Mouse (Mus musculus): ENCODE results near the gene Upk2.
A peak's percentile ranks its signal among the peaks of the same experiment; 100 is the strongest.

Gene Upk2

GRCm38 (mm10) chr9:44488416-44488815, 33.6 kb upstream of the Upk2 start:
- DNase-seq (ENCODE audit: low spot score), result peak; percentile 25

GRCm38 (mm10) chr9:44487441-44487840, 32.7 kb upstream of the Upk2 start:
- peak; percentile 57 for DNase-seq (ENCODE audit: low spot score)

GRCm38 (mm10) chr9:44486741-44487421, 32.1 kb upstream of the Upk2 start:
- DNase-seq (ENCODE audit: low spot score), result peak; percentile 36

- DNase-seq (ENCODE audit: low spot score), result peak; percentile 52
Observed at GRCm38 (mm10) chr9:44486335-44486734, 31.6 kb upstream of the Upk2 start.

DNA sequence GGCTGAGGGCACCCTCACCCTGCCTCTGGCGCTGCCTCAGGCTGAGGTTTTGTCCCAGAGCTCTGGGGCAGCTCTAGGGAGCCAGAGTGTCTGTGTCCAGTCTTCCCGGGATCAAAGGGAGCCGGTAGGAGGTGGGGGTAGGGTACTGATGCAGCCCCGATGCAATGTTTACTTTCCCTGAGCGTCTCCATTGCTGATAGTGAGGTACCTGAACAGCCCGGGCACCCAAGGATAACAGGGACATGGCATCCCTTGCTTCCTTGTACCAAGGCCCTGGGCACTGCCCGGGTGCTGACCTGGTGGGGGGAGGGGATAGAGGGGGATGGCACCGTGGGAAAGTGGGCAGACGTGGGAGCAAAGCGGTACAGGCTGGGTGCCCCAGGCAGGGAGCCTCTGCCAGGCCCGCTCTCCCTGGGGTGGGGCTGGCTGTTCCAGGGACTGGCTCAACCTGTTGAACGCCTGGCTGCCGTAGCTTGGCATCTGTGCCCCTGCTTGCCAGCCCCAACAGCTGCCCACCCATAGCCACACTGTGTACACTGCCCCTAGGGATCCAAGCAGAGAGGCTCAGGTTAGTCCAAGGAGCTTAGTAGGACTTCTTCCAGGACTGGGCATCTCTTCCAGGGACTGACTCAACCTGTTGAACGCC, 30.9 kb upstream of the Upk2 start:
- no peak for DNase-seq (ENCODE audit: low spot score)

- no peak for DNase-seq (ENCODE audit: low spot score)
Observed at GRCm38 (mm10) chr9:44485105-44485515, 30.3 kb upstream of the Upk2 start.

- DNase-seq (ENCODE audit: low spot score), result no peak
Observed at GRCm38 (mm10) chr9:44484311-44485104, 29.7 kb upstream of the Upk2 start.

DNA sequence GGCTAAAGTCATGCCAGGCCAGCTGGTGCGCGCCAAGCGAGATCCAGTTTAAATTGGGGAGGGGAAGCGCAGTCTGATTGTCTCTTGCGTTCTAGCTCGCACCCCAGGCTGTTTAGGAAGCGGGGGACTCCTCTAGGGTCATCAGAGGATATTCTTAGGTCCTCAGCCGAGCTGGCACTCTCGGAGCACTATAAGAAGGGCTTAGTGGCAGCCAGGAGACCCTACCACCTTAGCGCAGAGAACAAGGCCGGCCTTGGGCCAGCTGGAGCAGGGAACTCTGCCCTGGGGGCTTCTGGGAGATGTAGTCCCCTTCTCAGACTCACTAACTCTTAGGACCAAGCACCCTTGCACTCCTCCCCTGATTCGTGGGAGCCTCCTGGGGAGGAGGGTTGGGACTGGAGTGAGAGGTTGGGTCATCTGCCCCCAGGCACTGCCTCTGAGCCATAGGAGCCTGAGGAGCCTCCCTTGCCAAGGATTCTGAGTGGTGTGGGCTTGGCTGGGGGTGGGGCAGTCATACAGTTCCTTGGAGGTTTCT, 28.8 kb upstream of the Upk2 start:
- DNase-seq (ENCODE audit: low spot score), result peak; percentile 53

DNA sequence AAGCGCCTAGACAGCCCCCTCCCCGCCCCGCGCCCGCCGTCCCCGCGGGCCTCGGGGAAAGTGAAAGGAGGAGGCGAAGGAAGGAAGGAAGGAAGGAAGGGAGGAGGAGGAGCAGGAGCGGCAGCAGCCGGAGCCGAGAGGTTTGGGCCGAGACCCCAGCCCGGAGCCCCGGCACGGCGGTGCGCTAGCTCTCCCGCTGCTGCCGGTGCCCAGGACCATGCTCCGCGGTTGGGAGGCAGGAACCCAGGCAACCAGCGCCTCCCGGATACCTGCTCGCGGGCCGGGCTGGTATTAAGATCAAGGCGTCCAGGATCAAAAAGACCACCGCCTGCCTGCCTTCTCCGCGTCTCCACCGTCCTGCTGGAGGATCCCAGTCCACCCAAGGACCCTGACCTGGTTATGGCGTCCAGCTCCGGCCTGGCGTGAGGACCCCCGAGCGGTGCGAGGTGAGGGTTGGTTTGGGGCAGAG, 28.3 kb upstream of the Upk2 start:
- no peak for DNase-seq (ENCODE audit: low spot score)

- peak; percentile 93 for DNase-seq (ENCODE audit: low spot score)
Observed at GRCm38 (mm10) chr9:44482552-44482951, 27.8 kb upstream of the Upk2 start, which contains the start of gene Bcl9l. Gene Bcl9l, plus strand, starts transcription at chr9:44482825.

GRCm38 (mm10) chr9:44482112-44482511, 27.3 kb upstream of the Upk2 start:
- DNase-seq (ENCODE audit: low spot score), result no peak

- DNase-seq (ENCODE audit: low spot score), result peak; percentile 83
Observed at GRCm38 (mm10) chr9:44479628-44480428, 25.1 kb upstream of the Upk2 start.

DNA sequence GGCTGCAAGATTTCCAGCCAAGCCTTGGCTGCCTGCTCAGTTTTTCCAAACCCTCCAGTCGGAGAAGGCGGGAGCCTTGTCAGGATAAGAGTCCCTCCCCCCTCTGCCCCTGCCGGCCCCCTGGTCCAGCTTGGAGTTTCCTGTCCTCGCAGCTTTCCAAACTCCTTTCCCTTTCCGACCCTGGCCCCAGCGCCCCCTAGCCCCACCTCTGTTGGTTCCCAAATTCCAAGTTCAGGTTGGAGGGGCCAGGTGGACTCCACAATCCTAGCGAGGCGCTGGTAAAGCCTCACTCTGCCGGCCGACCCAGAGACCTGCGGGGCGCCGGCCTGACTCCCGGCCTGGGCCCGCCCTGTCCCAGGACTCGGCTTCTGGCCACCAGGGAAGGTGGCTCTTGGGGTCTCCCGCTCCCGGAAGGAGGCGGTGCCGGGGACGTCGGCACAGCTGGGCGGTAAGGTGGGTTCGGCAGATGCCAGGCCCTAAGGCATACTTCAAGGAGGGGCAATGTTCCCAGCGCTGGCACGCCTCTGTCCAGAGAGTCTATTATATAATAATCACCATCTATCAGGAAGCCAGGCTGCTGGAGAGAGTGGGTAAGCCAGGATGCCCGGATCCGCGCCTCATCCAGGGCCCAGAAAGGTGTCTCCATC, 24.3 kb upstream of the Upk2 start:
- DNase-seq (ENCODE audit: low spot score), result peak; percentile 63

DNA sequence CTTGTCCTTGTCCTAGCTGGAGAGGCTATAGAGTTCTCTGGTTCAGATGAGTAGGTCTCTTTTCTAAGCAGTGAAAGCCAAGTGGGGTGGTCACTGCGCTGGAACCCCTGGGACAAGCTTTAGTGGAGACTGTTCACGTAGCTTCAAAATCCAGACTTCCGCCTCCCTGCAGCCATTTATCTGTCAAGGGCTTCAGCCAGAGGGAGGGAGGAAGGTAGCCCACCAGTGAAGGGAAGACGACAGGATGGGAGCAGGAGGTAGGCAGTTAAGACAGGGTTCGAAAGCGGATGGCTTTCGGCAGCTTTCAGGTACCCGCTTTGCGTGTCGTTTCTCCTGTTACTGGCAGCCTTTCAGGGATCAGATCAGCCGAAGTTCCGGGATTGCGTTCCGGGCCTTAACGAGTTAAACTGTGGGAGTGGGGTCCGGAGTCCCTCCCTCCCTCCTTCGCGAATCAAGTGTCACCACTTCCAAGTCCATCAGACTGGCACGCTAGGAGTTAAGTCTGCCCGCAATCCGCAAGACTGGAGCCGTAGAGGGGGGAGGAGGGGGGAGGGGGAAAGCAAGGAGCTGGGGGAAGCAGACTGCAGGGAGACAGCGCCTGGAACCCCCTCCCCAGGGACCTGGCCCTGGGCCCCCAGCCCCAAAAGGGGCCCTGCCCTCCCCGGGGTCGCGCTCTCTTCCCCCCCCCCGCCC, 23.6 kb upstream of the Upk2 start:
- DNase-seq (ENCODE audit: low spot score), result peak; percentile 67

DNA sequence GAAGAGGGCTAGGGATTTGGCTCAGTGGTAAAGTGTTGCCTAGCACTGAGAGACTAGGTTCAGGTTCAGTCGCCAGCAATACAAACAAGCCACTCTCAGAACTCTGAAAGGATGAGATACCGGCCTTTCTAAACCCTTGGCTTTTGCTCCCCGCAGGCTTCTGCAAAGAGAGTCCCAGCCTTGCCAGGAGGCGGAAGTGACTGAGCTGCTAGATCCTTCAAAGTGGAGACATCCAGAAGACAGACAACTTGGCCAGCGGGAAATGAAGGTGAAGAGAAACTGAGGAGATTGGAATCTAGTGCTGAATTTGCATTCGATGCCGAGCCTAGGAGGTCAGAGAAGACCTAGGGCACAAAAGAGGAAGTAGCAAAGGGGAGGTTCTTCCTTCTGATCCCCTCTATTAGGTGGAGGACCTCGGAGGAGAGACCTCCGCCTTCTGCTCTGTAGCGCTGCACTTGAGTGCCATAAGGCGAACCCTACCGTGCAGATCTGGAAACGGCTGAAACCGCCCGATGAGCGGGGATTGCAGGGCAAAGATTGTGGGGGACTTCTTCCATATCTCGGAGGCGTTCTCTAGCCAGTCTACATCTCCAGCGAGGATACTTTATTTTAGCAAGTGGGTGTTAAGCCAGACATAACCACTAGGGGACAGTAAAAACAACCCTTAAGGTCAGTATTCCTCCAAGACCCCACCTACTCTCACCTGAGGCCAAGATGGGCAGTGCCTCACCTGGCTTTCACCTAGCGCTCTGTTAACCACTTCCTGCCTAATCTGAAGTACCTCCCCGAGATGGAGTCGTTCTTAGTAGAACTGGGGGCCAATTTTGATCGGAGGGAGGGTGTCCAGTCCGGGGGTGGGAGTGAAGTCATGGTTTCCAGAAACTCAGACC, 22.8 kb upstream of the Upk2 start:
- peak; percentile 37 for DNase-seq (ENCODE audit: low spot score)

DNA sequence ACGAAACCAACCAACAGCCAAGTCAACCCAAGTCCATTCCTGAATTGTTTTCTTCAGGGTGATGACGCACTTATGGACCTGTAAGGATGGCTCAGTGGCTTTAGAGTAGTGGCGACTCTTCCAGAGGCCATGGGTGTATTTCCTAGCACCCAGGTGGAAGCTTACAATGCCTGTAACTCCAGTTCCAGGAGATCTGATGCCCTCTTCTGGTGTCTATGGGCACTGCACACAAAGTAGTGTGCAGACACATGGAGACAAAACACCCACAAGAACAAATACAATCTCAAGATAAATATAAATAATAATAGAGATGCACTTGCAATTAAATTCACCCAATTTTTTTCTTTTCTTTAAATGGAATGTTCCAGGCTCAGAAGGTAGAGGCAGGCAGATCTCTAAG, 21.2 kb upstream of the Upk2 start:
- DNase-seq (ENCODE audit: low spot score), result no peak

DNA sequence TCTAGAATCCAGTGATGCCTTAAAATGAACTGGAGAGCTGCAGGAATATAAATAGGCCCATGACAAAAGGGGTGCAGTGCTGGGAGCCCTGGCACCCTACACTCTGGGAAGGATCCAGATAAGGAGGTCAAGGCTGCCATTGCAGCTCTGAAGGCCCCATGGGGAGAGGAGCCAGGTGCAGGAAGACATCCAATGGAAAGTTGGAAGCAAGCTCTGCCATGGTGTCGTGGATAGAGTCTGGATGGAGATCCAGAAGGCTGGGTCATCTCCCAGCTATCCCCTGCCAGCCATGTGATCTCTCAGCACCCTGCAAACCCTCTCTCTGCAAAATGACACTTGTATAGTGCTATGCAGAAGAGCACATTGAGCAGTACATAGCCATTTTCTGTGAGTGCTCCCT, 19.6 kb upstream of the Upk2 start:
- DNase-seq (ENCODE audit: low spot score), result no peak

GRCm38 (mm10) chr9:44473184-44473583, 18.4 kb upstream of the Upk2 start:
- DNase-seq (ENCODE audit: low spot score), result no peak

GRCm38 (mm10) chr9:44468800-44469199, 14.0 kb upstream of the Upk2 start:
- DNase-seq (ENCODE audit: low spot score), result no peak

GRCm38 (mm10) chr9:44468224-44468623, 13.4 kb upstream of the Upk2 start:
- no peak for DNase-seq (ENCODE audit: low spot score)
